Mouse (Mus musculus) heart, adult 2 months (tissue): Measurements from ENCODE around the gene Scfd2.

Source experiments
- CTCF ChIP-seq: fragments of 200-600 bp; IDR thresholded peaks from 2 replicates; pipeline ENCODE4 v1.8.1; 2022; ENCODE audit warnings: antibody characterized with exemption, mild to moderate bottlenecking, moderate library complexity
- EP300 ChIP-seq: fragments of 200-500 bp; IDR thresholded peaks from 2 replicates; pipeline ENCODE4 v1.6.1; 2011; ENCODE audit warnings: low read depth, low read length, control low read depth; ENCODE audit not compliant: insufficient read depth
- POLR2A ChIP-seq: fragments of 200-500 bp; IDR thresholded peaks from 2 replicates; pipeline ENCODE4 v1.6.1; 2011; ENCODE audit warnings: mild to moderate bottlenecking, low read depth, low read length, control low read depth; ENCODE audit not compliant: insufficient read depth

DNA sequence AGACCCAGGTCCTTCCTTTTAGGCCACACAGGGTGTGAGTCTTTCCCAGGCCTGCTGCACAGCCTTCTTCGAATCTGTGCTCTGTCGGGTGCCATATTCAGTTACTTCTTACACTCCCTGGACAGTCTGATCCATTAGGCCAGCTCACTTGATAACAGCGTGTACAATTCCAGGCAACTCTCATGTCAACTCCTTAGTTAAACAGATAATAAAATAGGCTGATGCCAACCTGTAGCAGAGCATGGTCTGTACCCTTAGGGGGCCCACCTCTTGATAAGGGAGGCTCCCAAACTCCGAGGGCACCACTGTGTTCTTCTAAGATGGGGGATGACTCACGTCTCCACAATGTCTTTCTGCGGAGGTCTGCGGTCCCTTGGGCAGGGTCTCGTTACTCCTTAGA is 291.3 kb downstream of the Scfd2 start:
- TF ChIP-seq CTCF (no peak), POLR2A (no peak), EP300 (no peak)
